Mouse (Mus musculus): Measurements from ENCODE around the gene Herpud1. TPM values are rescaled to one million over a fixed set of nuclear protein-coding genes. Genes with fewer than 3 reads are reported as not detected.
A peak's percentile ranks its signal among the peaks of the same experiment; 100 is the strongest.

The Herpud1 gene
- 198 and 218 TPM in 2 replicates for polyA plus RNA-seq (2012; rRNA removed)

GRCm38 (mm10) chr8:94386214-94387026 is at the start of gene Herpud1:
Herpud1 (plus strand) TSS chr8:94386438.
- DNase-seq = peak; percentile 98
- Histone ChIP-seq H3K27ac (ENCODE audit: control insufficient read depth, insufficient read depth, low read length) (peak within 1 kb of the TSS; percentile 70), H3K36me3 (ENCODE audit: control insufficient read depth, insufficient read depth, low read length) (peaks cover 22% of the 10 kb centered on the region), H3K4me1 (replicated peaks; ENCODE audit: control insufficient read depth, insufficient read depth, low read length) (peaks cover 10% of the 10 kb centered on the region; the same call in 1 of the 2 replicates), H3K4me3 (ENCODE audit: control insufficient read depth, insufficient read depth, low read length) (peak within 1 kb of the TSS; percentile 91), H3K27me3 (ENCODE audit: control insufficient read depth, insufficient read depth, low read length) (no peaks in the 10 kb centered on the region)
- TF ChIP-seq POLR2A (IDR thresholded peaks at IDR 0.05; ENCODE audit: control insufficient read depth, extremely low read depth, insufficient read depth, low read length, poor library complexity) (peak; percentile 98), CTCF (IDR thresholded peaks at IDR 0.05; ENCODE audit: borderline replicate concordance, control insufficient read depth, extremely low read depth, insufficient read depth, low read length, poor library complexity) (0 out of 2 replicates have a peak, but pooled peaks have one; percentile 43)
- under 1% methylated on average over 65 of the region's 65 CpGs for WGBS

GRCm38 (mm10) chr8:94337559-94337958 is 48.7 kb upstream of the Herpud1 start:
- no peak overlapping the region for H3K4me3 ChIP-seq (ENCODE audit: control insufficient read depth, insufficient read depth, low read length)
- 39% methylated on average over 8 of the region's 8 CpGs for WGBS

GRCm38 (mm10) chr8:94340796-94341195 is 45.4 kb upstream of the Herpud1 start:
- H3K4me3 ChIP-seq (ENCODE audit: control insufficient read depth, insufficient read depth, low read length) = no peak overlapping the region
- no peak overlapping the region for H3K27ac ChIP-seq (ENCODE audit: control insufficient read depth, insufficient read depth, low read length)
- TF ChIP-seq CTCF (IDR thresholded peaks at IDR 0.05; ENCODE audit: borderline replicate concordance, control insufficient read depth, extremely low read depth, insufficient read depth, low read length, poor library complexity) = no peak
- TF ChIP-seq POLR2A (IDR thresholded peaks at IDR 0.05; ENCODE audit: control insufficient read depth, extremely low read depth, insufficient read depth, low read length, poor library complexity) = no peak
- H3K36me3 ChIP-seq (ENCODE audit: control insufficient read depth, insufficient read depth, low read length) = no peaks in the 10 kb centered on the region
- 65% methylated on average over 7 of the region's 7 CpGs for WGBS
- DNase-seq = no peak
- H3K27me3 ChIP-seq (ENCODE audit: control insufficient read depth, insufficient read depth, low read length) = no peaks in the 10 kb centered on the region
- peaks cover 7% of the 10 kb centered on the region for H3K4me1 ChIP-seq (replicated peaks; ENCODE audit: control insufficient read depth, insufficient read depth, low read length)

More at GRCm38 (mm10) chr8:94337559-94337958, 48.7 kb upstream of the Herpud1 start:
- no peak for DNase-seq
- H3K27ac ChIP-seq (ENCODE audit: control insufficient read depth, insufficient read depth, low read length) = no peak overlapping the region
- H3K36me3 ChIP-seq (ENCODE audit: control insufficient read depth, insufficient read depth, low read length) = no peaks in the 10 kb centered on the region
- no peaks in the 10 kb centered on the region for H3K27me3 ChIP-seq (ENCODE audit: control insufficient read depth, insufficient read depth, low read length)
- TF ChIP-seq POLR2A (IDR thresholded peaks at IDR 0.05; ENCODE audit: control insufficient read depth, extremely low read depth, insufficient read depth, low read length, poor library complexity) (no peak), CTCF (IDR thresholded peaks at IDR 0.05; ENCODE audit: borderline replicate concordance, control insufficient read depth, extremely low read depth, insufficient read depth, low read length, poor library complexity) (no peak)
- peaks cover 3% of the 10 kb centered on the region; the same call in 1 of the 2 replicates for H3K4me1 ChIP-seq (replicated peaks; ENCODE audit: control insufficient read depth, insufficient read depth, low read length)

DNA sequence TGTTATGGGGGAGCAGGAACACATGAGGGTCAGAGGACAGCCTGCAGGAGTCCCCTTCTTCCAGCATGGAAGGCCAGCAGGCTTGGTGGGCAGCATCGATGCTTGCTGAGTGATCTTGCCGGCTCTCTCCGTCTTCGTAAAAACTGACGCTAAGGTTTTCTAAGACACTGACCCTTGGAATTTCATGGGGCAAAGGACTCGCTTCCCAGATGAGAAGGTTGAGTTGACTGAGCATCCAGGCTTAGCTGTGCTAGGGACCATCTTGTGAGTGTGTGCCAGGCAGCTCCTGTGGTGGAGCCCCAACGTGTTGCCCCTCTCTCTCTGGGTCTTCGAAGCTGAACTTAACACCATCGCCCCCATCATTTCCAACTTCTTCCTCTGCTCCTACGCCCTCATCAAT is 43.5 kb upstream of the Herpud1 start:
- no peak for DNase-seq
- H3K27ac ChIP-seq (ENCODE audit: control insufficient read depth, insufficient read depth, low read length) = no peak overlapping the region
- no peaks in the 10 kb centered on the region for H3K27me3 ChIP-seq (ENCODE audit: control insufficient read depth, insufficient read depth, low read length)
- no peak for TF ChIP-seq CTCF (IDR thresholded peaks at IDR 0.05; ENCODE audit: borderline replicate concordance, control insufficient read depth, extremely low read depth, insufficient read depth, low read length, poor library complexity)
- TF ChIP-seq POLR2A (IDR thresholded peaks at IDR 0.05; ENCODE audit: control insufficient read depth, extremely low read depth, insufficient read depth, low read length, poor library complexity) = no peak
- H3K4me1 ChIP-seq (replicated peaks; ENCODE audit: control insufficient read depth, insufficient read depth, low read length) = peaks cover 13% of the 10 kb centered on the region
- WGBS = 95% methylated on average over 10 of the region's 10 CpGs
- H3K4me3 ChIP-seq (ENCODE audit: control insufficient read depth, insufficient read depth, low read length) = no peak overlapping the region
- H3K36me3 ChIP-seq (ENCODE audit: control insufficient read depth, insufficient read depth, low read length) = no peaks in the 10 kb centered on the region

DNA sequence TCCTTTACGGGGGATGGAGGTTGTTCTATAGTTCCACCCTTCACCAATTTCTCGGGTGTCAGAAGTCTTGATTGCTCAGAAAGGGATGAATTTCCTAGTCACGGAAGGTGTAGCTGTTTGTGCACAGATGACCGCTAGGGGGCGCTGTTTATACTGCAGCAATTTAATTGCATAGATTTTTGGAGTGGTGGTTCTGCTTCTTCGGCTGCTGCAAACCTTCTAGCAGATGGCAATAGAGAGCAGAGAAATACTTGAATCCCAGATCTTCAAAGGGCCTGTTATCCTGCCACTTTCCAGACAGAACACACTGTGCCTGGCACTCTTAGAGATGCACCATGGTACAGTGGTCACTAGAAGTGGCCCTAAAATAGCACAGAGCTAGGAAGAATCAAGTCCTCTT is 42.9 kb upstream of the Herpud1 start:
- no peak for TF ChIP-seq POLR2A (IDR thresholded peaks at IDR 0.05; ENCODE audit: control insufficient read depth, extremely low read depth, insufficient read depth, low read length, poor library complexity)
- TF ChIP-seq CTCF (IDR thresholded peaks at IDR 0.05; ENCODE audit: borderline replicate concordance, control insufficient read depth, extremely low read depth, insufficient read depth, low read length, poor library complexity) = no peak
- no peak overlapping the region for H3K4me3 ChIP-seq (ENCODE audit: control insufficient read depth, insufficient read depth, low read length)
- no peaks in the 10 kb centered on the region for H3K36me3 ChIP-seq (ENCODE audit: control insufficient read depth, insufficient read depth, low read length)
- no peak overlapping the region for H3K27ac ChIP-seq (ENCODE audit: control insufficient read depth, insufficient read depth, low read length)
- H3K4me1 ChIP-seq (replicated peaks; ENCODE audit: control insufficient read depth, insufficient read depth, low read length) = peaks cover 17% of the 10 kb centered on the region
- 2% methylated on average over 6 of the region's 6 CpGs for WGBS
- no peaks in the 10 kb centered on the region for H3K27me3 ChIP-seq (ENCODE audit: control insufficient read depth, insufficient read depth, low read length)
- peak; percentile 83 for DNase-seq

DNA sequence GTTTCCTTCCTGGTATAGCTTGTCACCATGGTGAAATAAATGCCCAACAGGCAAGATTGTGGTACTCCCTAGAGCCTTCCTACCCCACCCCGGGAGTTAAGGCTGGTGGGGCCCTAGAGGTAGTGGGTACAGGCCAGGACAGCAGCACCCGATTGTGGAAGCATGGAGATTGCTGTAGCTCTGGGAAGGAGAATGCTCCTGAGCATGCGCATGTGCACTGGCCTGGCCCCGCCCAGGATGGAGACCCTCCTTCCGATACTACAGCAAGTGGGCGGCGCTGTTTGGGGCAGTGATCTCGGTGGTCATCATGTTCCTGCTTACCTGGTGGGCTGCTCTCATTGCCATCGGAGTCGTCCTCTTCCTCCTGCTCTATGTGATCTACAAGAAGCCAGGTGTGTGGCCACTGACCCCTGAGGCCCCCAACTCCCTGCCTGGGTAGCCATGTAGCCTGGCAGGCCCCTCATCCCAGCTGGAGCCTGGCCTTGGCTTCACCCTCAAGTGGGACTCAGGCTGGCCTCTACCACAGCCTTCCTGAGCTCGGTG is 42.4 kb upstream of the Herpud1 start:
- H3K36me3 ChIP-seq (ENCODE audit: control insufficient read depth, insufficient read depth, low read length) = no peaks in the 10 kb centered on the region
- TF ChIP-seq POLR2A (IDR thresholded peaks at IDR 0.05; ENCODE audit: control insufficient read depth, extremely low read depth, insufficient read depth, low read length, poor library complexity) = no peak
- TF ChIP-seq CTCF (IDR thresholded peaks at IDR 0.05; ENCODE audit: borderline replicate concordance, control insufficient read depth, extremely low read depth, insufficient read depth, low read length, poor library complexity) = no peak

More for the DNA sequence above, 42.4 kb upstream of the Herpud1 start:
- Histone ChIP-seq H3K4me3 (ENCODE audit: control insufficient read depth, insufficient read depth, low read length) (no peak overlapping the region), H3K27me3 (ENCODE audit: control insufficient read depth, insufficient read depth, low read length) (no peaks in the 10 kb centered on the region), H3K4me1 (replicated peaks; ENCODE audit: control insufficient read depth, insufficient read depth, low read length) (peaks cover 22% of the 10 kb centered on the region), H3K27ac (ENCODE audit: control insufficient read depth, insufficient read depth, low read length) (no peak overlapping the region)
- WGBS = 92% methylated on average over 11 of the region's 11 CpGs
- DNase-seq = no peak
